Mouse (Mus musculus): ENCODE data around the gene Bicc1.

- TF ChIP-seq CTCF (IDR thresholded peaks at IDR 0.05; ENCODE audit: low read depth) (no peak), EP300 (IDR thresholded peaks at IDR 0.05; ENCODE audit: low read depth) (no peak)
Measured at GRCm38 (mm10) chr10:70966642-70967345, 192.7 kb downstream of the Bicc1 start.
